Mouse (Mus musculus): ENCODE measurements around the gene Nell1.
"Not testable (repeated sequence)": the region's sequence is repeated elsewhere in the genome, so short reads cannot be mapped to it uniquely, and the experiment has no call there.

The Nell1 gene

GRCm38 (mm10) chr7:49974841-49975440 lies at the start of gene Nell1:
Gene Nell1 (plus strand): TSS chr7:49974864.
- no peak for DNase-seq

- no peak for DNase-seq
Observed at GRCm38 (mm10) chr7:49928571-49928970, 46.1 kb upstream of the Nell1 start.

GRCm38 (mm10) chr7:49929999-49930398 lies 44.7 kb upstream of the Nell1 start:
- DNase-seq = no peak

- DNase-seq = not testable (repeated sequence)
Observed at GRCm38 (mm10) chr7:49933386-49934115, 41.1 kb upstream of the Nell1 start.

GRCm38 (mm10) chr7:49936821-49937220 lies 37.8 kb upstream of the Nell1 start:
- no peak for DNase-seq

- DNase-seq = no peak
Observed at GRCm38 (mm10) chr7:49942023-49942422, 32.6 kb upstream of the Nell1 start.

- DNase-seq = no peak
Observed at GRCm38 (mm10) chr7:49942490-49942889, 32.2 kb upstream of the Nell1 start.

GRCm38 (mm10) chr7:49946691-49947090 lies 28.0 kb upstream of the Nell1 start:
- no peak for DNase-seq

- no peak for DNase-seq
Observed at GRCm38 (mm10) chr7:49953546-49954181, 21.0 kb upstream of the Nell1 start.

- DNase-seq = no peak
Observed at GRCm38 (mm10) chr7:49954834-49955233, 19.8 kb upstream of the Nell1 start.

GRCm38 (mm10) chr7:49957142-49957541 lies 17.5 kb upstream of the Nell1 start:
- no peak for DNase-seq

- no peak for DNase-seq
Observed at GRCm38 (mm10) chr7:49963764-49964163, 10.9 kb upstream of the Nell1 start.

- no peak for DNase-seq
Observed at GRCm38 (mm10) chr7:49969516-49969915, 5.1 kb upstream of the Nell1 start.

GRCm38 (mm10) chr7:49975441-49976121 lies 917 bp downstream of the Nell1 start:
- DNase-seq = no peak

- no peak for DNase-seq
Observed at GRCm38 (mm10) chr7:49981511-49982227, 7.0 kb downstream of the Nell1 start.

GRCm38 (mm10) chr7:49984698-49985097 lies 10.0 kb downstream of the Nell1 start:
- DNase-seq = no peak

- no peak for DNase-seq
Observed at GRCm38 (mm10) chr7:49985947-49986346, 11.3 kb downstream of the Nell1 start.

GRCm38 (mm10) chr7:49999321-49999720 lies 24.7 kb downstream of the Nell1 start:
- no peak for DNase-seq

GRCm38 (mm10) chr7:50005268-50005667 lies 30.6 kb downstream of the Nell1 start:
- DNase-seq = no peak

GRCm38 (mm10) chr7:50035187-50036153 lies 60.8 kb downstream of the Nell1 start:
- DNase-seq = no peak

- no peak for DNase-seq
Observed at GRCm38 (mm10) chr7:50041112-50041511, 66.4 kb downstream of the Nell1 start.

GRCm38 (mm10) chr7:50050144-50050543 lies 75.5 kb downstream of the Nell1 start:
- no peak for DNase-seq

Data from lung, adult 18-20 months (tissue).